Mouse (Mus musculus) embryonic facial prominence, embryonic 14.5 days (tissue): Measurements from ENCODE around the gene Olfr694. TPM values are rescaled to one million over a fixed set of nuclear protein-coding genes. Genes with fewer than 3 reads are reported as not detected.

Experiments used
- ATAC-seq: fragments of 200-750 bp; cut with Nextera tagmentation; 2 replicates; pipeline ENCODE4 v1.8.0; 2017; ENCODE audit warnings: low read depth, moderate number of reproducible peaks, moderate TSS enrichment
- DNase-seq: peaks from one replicate; pipeline ENCODE4 v3.0.0-alpha.2; 2015; ENCODE audit warnings: low spot score
- H3K27ac ChIP-seq: fragments of 300-500 bp; sonication (generic); replicated peaks from 2 replicates; pipeline ENCODE4 v1.5.1; 2014; ENCODE audit warnings: low read depth, mild to moderate bottlenecking, low read length, moderate library complexity
- H3K27me3 ChIP-seq: fragments of 300-500 bp; sonication (generic); replicated peaks from 2 replicates; pipeline ENCODE4 v1.6.1; 2014; ENCODE audit warnings: low read length; ENCODE audit not compliant: control insufficient read depth, insufficient read depth
- H3K36me3 ChIP-seq: fragments of 300-500 bp; sonication (generic); 2 replicates; pipeline ENCODE4 v1.6.1; 2014; ENCODE audit warnings: low read length, mixed read lengths; ENCODE audit not compliant: control insufficient read depth, insufficient read depth
- H3K4me1 ChIP-seq: fragments of 300-500 bp; sonication (generic); 2 replicates; pipeline ENCODE4 v1.6.1; 2014; ENCODE audit warnings: antibody characterized with exemption, low read length; ENCODE audit not compliant: control insufficient read depth, insufficient read depth
- H3K4me2 ChIP-seq: fragments of 300-500 bp; sonication (generic); 2 replicates; pipeline ENCODE4 v1.6.1; 2014; ENCODE audit warnings: low read depth, mild to moderate bottlenecking, low read length, moderate library complexity, mixed read lengths
- H3K4me3 ChIP-seq: fragments of 300-500 bp; sonication (generic); 2 replicates; pipeline ENCODE4 v1.5.1; 2014; ENCODE audit warnings: low read depth, mild to moderate bottlenecking, low read length
- H3K9ac ChIP-seq: fragments of 300-500 bp; sonication (generic); 2 replicates; pipeline ENCODE4 v1.6.1; 2014; ENCODE audit warnings: low read depth, mild to moderate bottlenecking, low read length, moderate library complexity, mixed read lengths
- H3K9me3 ChIP-seq: fragments of 300-500 bp; sonication (generic); 2 replicates; pipeline ENCODE4 v1.6.1; 2016; ENCODE audit warnings: low read length; ENCODE audit not compliant: control insufficient read depth
- WGBS: fragments of 180-500 bp; shearing (Covaris S2); extraction: QIAGEN DNeasy Blood & Tissue Kit; methylation state at CpG from one replicate; pipeline ENCODE4 v1.1.7; 2014; 5-methylcytosine and 5-hydroxymethylcytosine counted together
- polyA plus RNA-seq: library from polyadenylated mRNA; unstranded; fragments of >200 nt; fragmentation: Nextera tagmentation; extraction: Ambion mirVana; gene quantifications from 2 replicates; pipeline ENCODE4 v1.2.1, GENCODE M21; 2014

Gene Olfr694
- polyA plus RNA-seq, 1 experiment from 2014 or later = not detected

DNA sequence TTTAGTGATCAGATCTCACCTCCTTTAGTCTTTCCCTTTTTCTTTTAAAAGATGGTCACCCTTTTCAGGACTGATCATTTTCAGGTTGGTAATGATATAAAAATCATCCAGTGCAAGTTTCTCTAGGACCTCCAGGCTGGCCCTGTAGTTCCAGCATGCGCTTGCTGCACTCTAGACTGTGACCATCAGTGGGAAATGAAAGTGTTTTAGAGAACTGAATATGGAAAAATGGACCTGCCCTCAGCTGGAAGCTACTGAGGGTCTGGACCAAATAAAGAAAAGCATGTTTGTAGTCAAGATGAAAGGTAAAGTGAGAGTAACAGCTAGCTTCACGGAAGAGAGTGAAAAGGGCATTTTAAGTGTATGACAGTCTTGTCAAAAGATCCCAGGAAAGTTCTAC lies 6.2 kb downstream of the Olfr694 start:
- no peak overlapping the region for H3K4me3 ChIP-seq
- no peak overlapping the region for H3K9ac ChIP-seq
- H3K27ac ChIP-seq = no peak overlapping the region
- H3K36me3 ChIP-seq = no peaks in the 10 kb centered on the region
- WGBS = 80% methylated on average over 2 of the region's 2 CpGs
- no peak for ATAC-seq
- no peak for DNase-seq
- no peaks in the 10 kb centered on the region for H3K27me3 ChIP-seq
- no peak overlapping the region for H3K4me2 ChIP-seq
- H3K9me3 ChIP-seq = no peaks in the 10 kb centered on the region
- H3K4me1 ChIP-seq = no peaks in the 10 kb centered on the region

DNA sequence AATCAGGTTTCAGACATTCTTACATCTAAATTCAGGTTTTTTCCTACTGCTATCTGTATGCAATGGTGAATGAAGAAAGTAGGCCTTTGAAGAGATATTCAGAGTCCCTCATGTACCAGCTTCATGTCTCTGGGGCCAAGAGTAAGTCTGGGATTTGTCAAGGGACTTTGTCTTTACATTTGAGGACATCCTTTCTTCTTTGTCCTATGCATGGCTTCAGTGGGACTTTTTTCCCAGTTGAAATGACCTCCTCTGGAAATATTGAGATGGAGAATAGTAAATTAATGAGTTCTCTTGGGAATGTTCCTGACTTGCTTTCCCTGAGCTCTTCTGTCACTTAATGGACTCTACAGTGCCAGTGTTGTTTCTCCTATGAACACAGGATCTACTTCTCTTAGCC lies 11.1 kb downstream of the Olfr694 start, which contains the start of gene Olfr693:
Gene Olfr693 (minus strand): TSS at position 101 of the 400 bp plus-strand sequence.
- Histone ChIP-seq H3K27me3 (no peaks in the 10 kb centered on the region), H3K36me3 (no peaks in the 10 kb centered on the region), H3K9ac (no peak within 1 kb of the TSS), H3K4me3 (no peak within 1 kb of the TSS), H3K27ac (no peak within 1 kb of the TSS), H3K4me2 (no peak within 1 kb of the TSS), H3K9me3 (no peaks in the 10 kb centered on the region), H3K4me1 (no peaks in the 10 kb centered on the region)
- ATAC-seq = no peak
- DNase-seq = no peak

DNA sequence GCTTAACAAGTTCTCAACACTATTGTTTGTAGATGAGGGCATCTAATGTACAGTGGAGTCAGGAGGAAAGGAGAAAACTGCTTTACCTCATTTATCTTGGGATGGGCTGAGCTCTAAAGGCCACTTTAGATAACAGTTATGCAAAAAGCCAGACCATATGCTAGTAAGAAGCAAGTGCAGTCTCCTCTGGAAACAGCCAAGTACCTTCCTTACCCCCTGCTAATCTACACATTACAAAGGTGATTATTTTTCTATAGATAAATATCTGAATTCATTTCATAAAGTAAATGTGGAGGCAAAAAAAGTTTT lies 39.3 kb downstream of the Olfr694 start:
- DNase-seq (no peak), ATAC-seq (no peak)
- Histone ChIP-seq H3K4me1 (no peaks in the 10 kb centered on the region), H3K36me3 (no peaks in the 10 kb centered on the region), H3K4me3 (no peak overlapping the region), H3K27me3 (no peaks in the 10 kb centered on the region), H3K9ac (no peak overlapping the region), H3K9me3 (no peaks in the 10 kb centered on the region), H3K27ac (no peak overlapping the region), H3K4me2 (no peak overlapping the region)

DNA sequence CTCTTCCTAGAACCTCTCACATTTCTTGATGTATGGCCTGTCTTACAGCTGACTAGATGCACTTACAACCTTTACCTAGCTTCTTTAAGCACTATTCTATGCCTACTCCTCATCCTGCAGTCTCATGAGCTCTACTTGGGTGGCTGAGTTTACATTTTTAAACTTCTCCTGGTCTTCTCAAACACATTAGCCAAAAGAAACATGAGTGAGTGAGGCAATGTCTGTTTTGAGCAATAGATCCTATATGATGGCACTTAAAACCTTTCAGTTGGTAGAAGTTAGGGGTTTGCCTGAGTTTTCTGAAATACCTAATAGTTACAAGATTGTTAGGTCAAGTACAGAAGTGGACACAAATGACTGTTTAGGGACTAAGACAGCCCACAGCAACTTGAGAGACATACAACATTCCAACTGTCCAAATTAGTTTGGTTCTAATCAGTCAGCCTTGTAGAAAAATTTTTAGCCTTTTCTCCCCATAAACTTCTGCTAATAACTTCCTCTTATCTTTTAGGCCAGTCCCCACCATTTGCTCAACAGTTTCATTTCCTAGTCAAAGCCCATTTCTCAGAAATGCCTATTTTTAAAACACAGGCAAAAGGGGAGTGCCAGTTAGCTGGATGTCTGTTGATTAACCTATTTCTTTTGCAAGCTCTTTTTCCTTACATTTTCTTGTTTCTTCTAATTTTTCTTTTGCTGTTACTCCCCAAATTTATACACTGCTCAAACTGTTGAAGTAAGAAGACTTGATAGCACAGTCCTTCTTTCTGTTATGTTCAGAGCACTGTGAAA lies 39.9 kb downstream of the Olfr694 start:
- H3K27me3 ChIP-seq = no peaks in the 10 kb centered on the region
- no peaks in the 10 kb centered on the region for H3K36me3 ChIP-seq
- H3K27ac ChIP-seq = no peak overlapping the region
- DNase-seq (no peak), ATAC-seq (no peak)
- H3K9me3 ChIP-seq = no peaks in the 10 kb centered on the region
- no peak overlapping the region for H3K4me3 ChIP-seq
- no peak overlapping the region for H3K9ac ChIP-seq
- H3K4me1 ChIP-seq = no peaks in the 10 kb centered on the region
- no peak overlapping the region for H3K4me2 ChIP-seq

DNA sequence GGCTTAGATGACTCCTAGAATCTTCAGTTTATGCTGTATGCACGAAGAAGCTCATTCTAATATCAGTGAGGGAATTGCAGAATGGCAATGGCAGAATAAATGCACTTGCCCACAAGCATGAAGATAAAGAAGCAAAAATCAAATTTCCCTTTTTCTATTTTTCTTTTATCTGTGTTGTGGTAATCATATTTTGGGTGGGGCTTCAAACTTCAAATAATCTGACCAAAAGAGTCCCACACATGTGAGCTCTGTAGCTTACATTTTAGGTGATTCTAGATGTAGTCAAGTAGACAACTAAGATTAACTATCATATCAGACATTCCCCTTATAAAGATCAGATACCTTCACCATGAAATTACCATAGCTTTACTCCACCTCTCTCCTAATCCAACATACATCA lies 41.8 kb downstream of the Olfr694 start:
- no peaks in the 10 kb centered on the region for H3K27me3 ChIP-seq
- H3K4me1 ChIP-seq = no peaks in the 10 kb centered on the region
- DNase-seq (no peak), ATAC-seq (no peak)
- H3K27ac ChIP-seq = no peak overlapping the region
- H3K9ac ChIP-seq = no peak overlapping the region
- H3K4me2 ChIP-seq = no peak overlapping the region
- H3K4me3 ChIP-seq = no peak overlapping the region
- H3K36me3 ChIP-seq = no peaks in the 10 kb centered on the region
- WGBS = 71% methylated on average over 1 of the region's 1 CpGs
- no peaks in the 10 kb centered on the region for H3K9me3 ChIP-seq

DNA sequence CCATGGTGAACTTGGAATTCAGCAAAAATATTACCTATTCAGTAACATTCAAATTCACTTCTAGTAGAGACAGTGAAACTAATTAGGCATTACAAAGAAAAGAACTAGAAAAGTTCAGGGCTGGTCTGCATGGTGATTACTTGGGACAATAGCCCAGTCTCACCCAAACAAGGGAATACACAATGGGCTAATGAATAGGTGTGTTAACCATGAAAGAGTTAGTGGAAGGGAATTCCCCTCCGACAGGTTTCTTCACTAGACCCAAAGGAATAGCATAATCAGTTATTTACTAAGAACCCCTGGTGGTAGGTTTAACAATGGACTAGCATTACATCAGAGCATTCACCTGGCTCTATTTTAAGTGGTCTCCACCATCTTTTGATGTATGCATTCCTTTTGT lies 46.4 kb downstream of the Olfr694 start:
- Histone ChIP-seq H3K27me3 (no peaks in the 10 kb centered on the region), H3K4me1 (no peaks in the 10 kb centered on the region), H3K27ac (no peak overlapping the region), H3K9ac (no peak overlapping the region), H3K9me3 (no peaks in the 10 kb centered on the region), H3K4me3 (no peak overlapping the region), H3K36me3 (no peaks in the 10 kb centered on the region), H3K4me2 (no peak overlapping the region)
- ATAC-seq (no peak), DNase-seq (no peak)
- 86% methylated on average over 1 of the region's 1 CpGs for WGBS

DNA sequence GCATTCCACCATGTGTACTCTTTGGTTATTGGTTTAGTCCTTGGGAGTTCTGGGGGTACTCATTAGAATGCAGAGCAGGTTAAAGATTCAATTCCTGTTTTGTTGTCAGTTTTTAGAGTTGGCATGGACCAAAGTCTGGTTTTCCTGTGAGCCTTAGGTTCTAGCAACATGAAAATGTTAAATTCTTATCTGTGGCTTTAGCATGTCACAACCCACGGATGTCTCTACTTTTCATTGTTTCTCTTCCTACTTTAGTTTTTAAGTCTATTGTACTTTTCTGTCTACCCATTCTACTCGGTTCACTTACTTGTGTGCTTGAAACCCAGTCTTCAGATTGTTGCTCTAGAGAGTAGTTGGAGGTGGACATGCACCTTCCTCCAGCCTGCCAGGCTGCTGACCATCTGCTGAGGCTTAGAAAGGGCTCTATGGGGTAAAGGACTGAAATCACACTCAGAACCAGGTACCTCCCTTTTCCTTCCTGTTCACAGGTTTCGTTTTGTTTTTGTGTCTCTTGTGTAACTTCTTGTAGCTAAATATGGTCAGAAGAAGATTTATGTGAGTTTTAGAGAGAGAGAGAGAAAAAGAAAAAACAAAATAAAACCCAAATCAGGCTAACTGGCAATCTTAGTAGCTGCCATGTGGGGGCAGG lies 47.3 kb downstream of the Olfr694 start:
- 76% methylated on average over 3 of the region's 3 CpGs for WGBS
- no peak overlapping the region for H3K27ac ChIP-seq
- no peaks in the 10 kb centered on the region for H3K27me3 ChIP-seq
- no peaks in the 10 kb centered on the region for H3K36me3 ChIP-seq
- no peak overlapping the region for H3K4me2 ChIP-seq
- H3K9me3 ChIP-seq = no peaks in the 10 kb centered on the region
- H3K4me1 ChIP-seq = no peaks in the 10 kb centered on the region
- ATAC-seq (no peak), DNase-seq (no peak)
- H3K4me3 ChIP-seq = no peak overlapping the region
- no peak overlapping the region for H3K9ac ChIP-seq

DNA sequence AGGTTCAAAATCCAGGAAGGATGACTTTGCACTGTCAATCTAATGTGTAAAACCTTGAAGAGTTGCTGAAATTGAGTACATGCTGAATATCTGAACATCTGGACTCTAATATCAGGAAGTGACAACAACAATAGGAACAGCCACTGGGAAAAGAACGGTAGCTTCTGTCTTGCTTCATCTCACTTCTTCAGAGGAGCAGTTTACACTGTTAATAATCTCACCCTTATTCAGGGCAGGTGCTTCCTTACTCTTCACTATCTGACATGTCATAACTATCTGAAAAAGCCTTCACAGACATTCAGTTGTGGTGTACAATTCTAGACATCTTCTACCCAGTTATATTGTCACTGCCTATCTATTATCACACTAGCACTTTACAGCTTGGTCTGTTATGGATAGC lies 50.8 kb downstream of the Olfr694 start:
- H3K9me3 ChIP-seq = 0 out of 2 replicates have a peak, but pooled peaks cover 4% of the 10 kb centered on the region
- H3K4me1 ChIP-seq = no peaks in the 10 kb centered on the region
- no peak overlapping the region for H3K27ac ChIP-seq
- no peak for ATAC-seq
- H3K4me3 ChIP-seq = no peak overlapping the region
- WGBS = 94% methylated on average over 1 of the region's 1 CpGs
- no peaks in the 10 kb centered on the region for H3K36me3 ChIP-seq
- H3K9ac ChIP-seq = no peak overlapping the region
- H3K4me2 ChIP-seq = no peak overlapping the region
- DNase-seq = no peak
- no peaks in the 10 kb centered on the region for H3K27me3 ChIP-seq

DNA sequence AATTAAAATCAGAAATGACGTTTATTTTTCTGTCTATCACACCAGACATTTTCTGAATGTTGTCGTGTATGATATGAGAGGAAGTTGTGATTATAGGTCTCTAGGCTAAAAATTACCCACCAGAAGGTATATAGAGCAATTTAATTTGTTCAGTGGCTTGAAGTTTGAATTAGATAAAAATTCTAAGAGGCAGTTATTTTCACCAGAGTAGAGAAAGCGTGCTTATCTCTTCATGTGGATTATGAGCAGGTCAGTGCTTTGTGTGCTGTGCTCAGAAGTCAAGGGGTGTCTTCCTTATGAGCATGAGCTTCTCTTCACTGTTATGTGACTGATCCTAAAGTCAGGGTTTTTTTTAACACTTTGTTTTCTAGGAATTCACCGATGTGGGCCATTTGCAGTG lies 56.1 kb downstream of the Olfr694 start:
- ATAC-seq (no peak), DNase-seq (no peak)
- no peak overlapping the region for H3K4me2 ChIP-seq
- H3K4me1 ChIP-seq = no peaks in the 10 kb centered on the region
- no peaks in the 10 kb centered on the region for H3K36me3 ChIP-seq
- 87% methylated on average over 4 of the region's 4 CpGs for WGBS
- H3K9ac ChIP-seq = no peak overlapping the region
- 0 out of 2 replicates have a peak, but pooled peaks cover 4% of the 10 kb centered on the region for H3K9me3 ChIP-seq
- H3K27ac ChIP-seq = no peak overlapping the region
- H3K27me3 ChIP-seq = no peaks in the 10 kb centered on the region
- no peak overlapping the region for H3K4me3 ChIP-seq
